Mouse (Mus musculus) effector memory CD4-positive, alpha-beta T cell, adult 7 months (primary cell): ENCODE results near the gene Dppa2. TPM values are rescaled to one million over a fixed set of nuclear protein-coding genes. Genes with fewer than 3 reads are reported as not detected.

ENCODE experiments used
- polyA plus RNA-seq: library from polyadenylated mRNA; unstranded; fragments of 100-300 nt; shearing (Covaris generic); gene quantifications from one replicate; pipeline ENCODE4 v1.2.1, GENCODE M21; 2017

The Dppa2 gene
- polyA plus RNA-seq, result not detected

GRCm38 (mm10) chr16:48303509-48303908 lies at the start of gene Dppa2:
Gene Dppa2 (plus strand): TSS chr16:48303908.

GRCm38 (mm10) chr16:48283517-48283916 lies 20.2 kb upstream of the Dppa2 start, which contains the start of gene Dppa4:
Gene Dppa4 (plus strand): TSS chr16:48283733.

Other genes with a start within 250 kb of the Dppa2 start
- gene Dppa4, start 20.2 kb upstream of the Dppa2 start, polyA plus RNA-seq, result not detected
- not detected for gene Gm5485, start 108.5 kb downstream of the Dppa2 start, polyA plus RNA-seq
- gene Morc1, start 127.3 kb downstream of the Dppa2 start, polyA plus RNA-seq, result 0.22 TPM